Mouse (Mus musculus): ENCODE results near the gene Vars.
"Not testable (repeated sequence)": the region's sequence is repeated elsewhere in the genome, so short reads cannot be mapped to it uniquely, and the experiment has no call there.

Vars gene

GRCm38 (mm10) chr17:35026206-35026605 lies 25.4 kb downstream of the Vars start:
- no peak for DNase-seq

GRCm38 (mm10) chr17:35027277-35028068 lies 26.7 kb downstream of the Vars start, which contains the start of gene Sapcd1:
Gene Sapcd1 (minus strand): TSS chr17:35028016.
- DNase-seq: no peak

GRCm38 (mm10) chr17:35028315-35028714 lies 27.5 kb downstream of the Vars start:
- no peak for DNase-seq

- peak; percentile 23 for DNase-seq
These were observed 29.1 kb downstream of the Vars start for GRCm38 (mm10) chr17:35029691-35030532.

GRCm38 (mm10) chr17:35031272-35031671 lies 30.5 kb downstream of the Vars start:
- DNase-seq: no peak

GRCm38 (mm10) chr17:35031880-35032279 lies 31.1 kb downstream of the Vars start:
- DNase-seq: no peak

- DNase-seq: no peak
These were observed 31.6 kb downstream of the Vars start for GRCm38 (mm10) chr17:35032323-35032870.

- DNase-seq: not testable (repeated sequence)
These were observed 32.9 kb downstream of the Vars start for GRCm38 (mm10) chr17:35033703-35034102.

- DNase-seq: no peak
These were observed 34.1 kb downstream of the Vars start for GRCm38 (mm10) chr17:35034896-35035295.

- no peak for DNase-seq
These were observed 38.5 kb downstream of the Vars start for GRCm38 (mm10) chr17:35039121-35039873.

- DNase-seq: no peak
These were observed 43.0 kb downstream of the Vars start for GRCm38 (mm10) chr17:35043794-35044193.

- DNase-seq: no peak
These were observed 44.4 kb downstream of the Vars start for GRCm38 (mm10) chr17:35044904-35045806.

GRCm38 (mm10) chr17:35045807-35046680 lies 45.3 kb downstream of the Vars start:
- DNase-seq: no peak

GRCm38 (mm10) chr17:35046681-35047455 lies 46.1 kb downstream of the Vars start, which contains the start of gene Msh5:
Gene Msh5 (minus strand): TSS chr17:35046745.
- DNase-seq: peak; percentile 98

- DNase-seq: peak; percentile 55
These were observed 46.9 kb downstream of the Vars start for GRCm38 (mm10) chr17:35047688-35048087.

- DNase-seq: peak; percentile 43
These were observed 47.6 kb downstream of the Vars start for GRCm38 (mm10) chr17:35048149-35048931.

- DNase-seq: no peak
These were observed 48.2 kb downstream of the Vars start for GRCm38 (mm10) chr17:35048932-35049440.

- peak; percentile 43 for DNase-seq
These were observed 48.8 kb downstream of the Vars start, which contains the start of gene Clic1 for GRCm38 (mm10) chr17:35049561-35050016. Gene Clic1 (plus strand): TSS chr17:35049966.
